Mouse (Mus musculus): ENCODE measurements around the gene Pigyl.

Pigyl gene

DNA sequence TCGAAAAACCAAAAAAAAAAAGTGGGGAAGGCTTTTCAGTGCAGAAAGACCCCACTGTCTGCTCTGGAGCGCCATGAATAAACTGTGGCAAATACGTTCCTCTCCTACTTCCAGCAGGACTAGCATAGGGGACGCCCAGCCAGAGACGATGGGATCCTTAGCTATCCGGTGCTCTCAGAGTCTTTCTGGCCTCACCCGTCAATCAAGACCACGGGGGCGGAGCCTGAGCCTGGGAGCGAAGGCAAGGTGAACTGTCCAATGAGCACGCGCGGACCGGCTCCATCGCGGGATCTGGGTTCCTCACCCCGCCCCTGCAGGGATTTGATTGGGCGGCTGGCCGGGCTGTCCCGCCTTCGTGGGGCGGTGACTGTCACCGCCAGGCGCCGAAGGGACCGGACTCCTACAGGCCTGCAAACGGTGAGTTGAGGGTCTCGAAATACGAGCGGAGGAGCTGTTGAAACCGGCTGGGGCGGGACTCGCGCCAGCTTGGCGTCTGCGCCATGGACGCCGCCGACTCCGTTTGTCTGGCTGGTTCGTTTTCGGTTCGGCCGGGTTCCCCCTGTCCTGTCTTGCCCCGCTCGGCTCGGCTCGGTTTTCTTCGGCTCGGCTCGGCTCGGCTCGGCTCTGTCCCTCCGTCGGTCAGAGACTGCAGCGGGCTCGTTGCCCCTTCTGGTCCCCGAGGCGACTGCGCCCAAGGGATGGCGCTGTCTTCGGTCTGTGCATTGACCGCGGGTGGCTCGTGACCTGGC, at the start of gene Pigyl:
Pigyl (plus strand) TSS at position 350 of the 749 bp plus-strand sequence.
- DNase-seq (ENCODE audit: low spot score in 2 of 2), result peak; percentile 98

DNA sequence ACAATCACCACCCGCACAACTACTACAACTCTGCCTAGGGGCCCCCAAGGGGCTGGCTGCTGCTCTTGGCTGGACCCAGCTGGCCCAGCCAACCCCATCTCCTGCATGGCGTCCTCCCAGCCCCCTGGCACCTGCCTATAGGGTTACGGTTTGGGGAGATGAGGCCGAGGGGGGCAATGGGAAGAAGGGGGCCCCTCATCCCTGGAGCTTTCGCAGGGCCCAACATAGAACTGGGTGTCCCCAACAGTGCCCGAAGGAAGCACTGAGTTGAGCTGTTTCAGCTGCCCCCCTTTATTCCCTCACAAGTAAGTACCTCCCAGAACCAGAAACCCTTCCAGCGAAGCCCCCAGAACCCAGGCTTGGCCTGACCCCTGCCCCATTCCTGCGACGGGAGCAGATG, 48.5 kb upstream of the Pigyl start:
- no peak for DNase-seq (ENCODE audit: low spot score in 2 of 2)

DNA sequence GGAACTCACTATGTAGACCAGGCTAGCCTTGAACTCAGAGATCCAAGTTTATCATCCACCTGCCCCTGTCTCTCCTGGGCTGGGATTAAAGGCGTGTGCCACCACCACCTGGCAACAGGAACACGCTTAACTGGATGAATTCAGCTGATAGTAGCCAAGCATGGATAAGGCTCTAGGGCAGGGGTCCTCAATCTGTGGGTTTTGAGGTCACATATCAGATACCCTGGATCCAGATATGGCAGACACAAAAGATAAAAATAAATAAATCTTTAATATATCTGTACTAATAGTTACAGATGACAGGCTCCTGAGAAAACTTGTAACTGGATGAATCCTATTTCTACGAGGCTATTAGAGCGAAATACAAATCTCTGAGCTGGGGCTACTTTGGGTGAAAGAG, 41.0 kb upstream of the Pigyl start:
- no peak for DNase-seq (ENCODE audit: low spot score in 2 of 2)

DNA sequence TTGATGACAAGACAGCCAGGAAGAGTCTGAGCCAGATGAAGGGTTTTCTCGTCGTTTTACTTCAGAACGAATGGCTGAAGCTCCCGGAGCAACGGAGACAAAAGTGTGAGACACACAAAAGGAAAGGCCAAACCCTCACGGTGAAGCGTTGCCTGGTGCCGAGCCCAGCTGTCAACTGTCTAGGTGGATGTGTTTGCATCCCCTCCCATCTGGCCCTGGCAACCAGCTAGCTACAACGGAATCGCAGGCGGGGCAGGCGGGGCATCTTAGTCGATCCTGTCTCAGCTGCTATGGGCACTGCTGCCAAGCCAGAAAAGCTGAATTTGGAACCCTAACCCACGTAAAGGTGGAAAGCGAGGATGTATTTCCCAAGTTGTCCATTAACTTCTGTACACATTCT, 40.6 kb upstream of the Pigyl start:
- no peak for DNase-seq (ENCODE audit: low spot score in 2 of 2)

DNA sequence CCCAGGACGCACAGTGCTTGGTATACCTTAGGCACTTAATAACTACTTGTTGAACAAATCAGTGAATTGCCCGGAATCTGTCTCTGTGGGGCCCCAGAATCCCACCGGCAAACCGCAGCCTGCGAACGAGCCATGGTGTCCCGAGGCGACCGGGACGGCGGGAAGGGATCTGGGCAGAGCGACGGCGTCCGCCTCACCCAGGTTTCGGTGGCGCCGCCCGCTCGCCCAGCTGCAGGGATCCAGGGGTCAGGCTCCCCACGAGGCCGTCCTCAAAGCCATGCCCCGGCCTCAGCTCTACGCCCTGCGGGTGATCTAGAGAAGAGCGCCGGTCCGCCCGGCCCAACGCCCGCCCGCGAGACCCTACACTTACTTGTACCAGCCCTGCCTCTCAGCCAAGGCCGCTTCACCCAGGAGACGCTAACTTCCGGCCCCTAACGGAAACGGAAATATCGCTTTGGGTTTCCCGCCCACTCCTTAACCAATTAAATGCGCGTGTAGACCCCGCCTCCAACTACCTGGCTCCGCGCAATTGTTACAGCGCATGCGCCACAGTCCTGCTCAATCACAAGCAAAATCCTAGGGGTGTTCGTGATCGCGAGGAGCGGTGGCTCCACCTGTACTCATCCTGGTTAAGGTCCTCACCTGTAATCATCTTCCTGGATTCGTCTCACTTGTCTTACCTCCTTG, 39.8 kb upstream of the Pigyl start, which contains the start of gene Elof1:
Elof1 (minus strand) TSS at position 433 of the 687 bp plus-strand sequence.
- DNase-seq (ENCODE audit: low spot score in 2 of 2), result peak; percentile 82 to 91

DNA sequence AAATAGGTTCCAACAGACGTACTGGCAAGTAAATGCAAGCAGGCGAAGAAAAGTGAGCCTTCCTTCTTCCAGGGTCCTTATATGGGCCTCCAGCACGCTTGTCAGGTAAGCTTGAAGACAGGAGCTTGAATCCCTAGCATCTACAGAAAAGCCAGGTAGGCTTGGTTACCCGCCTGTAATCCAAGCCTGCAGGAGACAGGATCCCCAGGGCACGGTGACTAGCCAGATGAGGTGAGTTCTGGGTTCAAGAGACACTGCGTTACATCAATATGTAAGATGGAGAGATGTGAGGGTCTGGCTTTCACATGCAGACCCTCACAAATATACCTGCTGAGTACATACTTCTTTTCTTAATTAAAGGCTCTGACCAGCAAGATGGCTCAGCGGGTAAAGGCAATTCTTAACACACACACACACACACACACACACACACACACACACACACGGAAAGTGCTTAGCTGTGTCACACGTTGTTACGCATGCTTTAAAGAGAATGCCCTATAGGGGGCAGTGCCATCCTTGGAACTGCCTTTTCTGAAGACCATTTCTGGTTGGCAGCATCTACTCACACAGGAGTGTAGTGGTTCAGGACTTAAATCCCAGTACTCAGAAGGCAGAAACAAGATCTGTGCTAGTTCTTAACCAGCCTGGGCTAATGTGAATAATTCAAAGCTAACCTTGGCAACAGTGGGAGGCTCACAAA, 38.7 kb upstream of the Pigyl start:
- DNase-seq (ENCODE audit: low spot score in 2 of 2), result no peak

DNA sequence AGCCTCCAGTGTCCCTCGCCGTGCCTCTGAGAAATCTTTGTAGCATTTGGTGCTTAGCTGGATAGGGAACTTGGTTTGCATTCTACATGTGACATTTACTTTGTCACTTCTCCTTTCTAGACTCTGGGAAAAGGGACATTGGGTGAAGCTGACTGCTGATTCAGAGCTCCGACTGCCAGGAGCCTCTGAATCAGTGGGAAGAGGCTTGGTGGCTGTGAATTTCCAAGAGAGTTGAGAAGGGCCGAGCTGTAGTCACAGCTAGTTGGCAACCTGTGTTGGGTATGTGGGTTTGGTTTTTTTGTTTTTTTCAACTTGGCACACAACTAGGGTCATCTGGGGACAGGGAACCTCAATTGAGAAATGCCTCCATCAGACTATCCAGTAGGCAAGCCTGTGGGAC, 37.1 kb upstream of the Pigyl start:
- no peak for DNase-seq (ENCODE audit: low spot score in 2 of 2)

DNA sequence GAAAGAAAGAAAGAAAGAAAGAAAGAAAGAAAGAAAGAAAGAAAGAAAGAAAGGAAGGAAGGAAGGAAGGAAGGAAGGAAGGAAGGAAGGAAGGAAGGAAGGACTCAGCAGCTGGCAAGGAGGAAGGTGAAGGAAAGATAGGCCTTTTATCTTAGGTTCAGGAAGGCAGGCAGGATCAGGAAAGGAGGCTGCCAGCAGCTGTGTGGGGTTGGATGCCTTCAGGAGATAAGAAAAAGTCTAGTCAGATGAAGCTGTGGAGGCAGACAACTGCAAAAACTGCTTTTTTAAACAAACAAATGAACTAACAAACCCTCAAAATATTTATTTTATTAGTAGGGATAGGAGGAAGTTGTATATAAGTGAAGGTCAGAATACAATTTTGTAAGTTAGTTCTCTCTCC, 35.1 kb upstream of the Pigyl start:
- DNase-seq (ENCODE audit: low spot score in 2 of 2), result no peak

DNA sequence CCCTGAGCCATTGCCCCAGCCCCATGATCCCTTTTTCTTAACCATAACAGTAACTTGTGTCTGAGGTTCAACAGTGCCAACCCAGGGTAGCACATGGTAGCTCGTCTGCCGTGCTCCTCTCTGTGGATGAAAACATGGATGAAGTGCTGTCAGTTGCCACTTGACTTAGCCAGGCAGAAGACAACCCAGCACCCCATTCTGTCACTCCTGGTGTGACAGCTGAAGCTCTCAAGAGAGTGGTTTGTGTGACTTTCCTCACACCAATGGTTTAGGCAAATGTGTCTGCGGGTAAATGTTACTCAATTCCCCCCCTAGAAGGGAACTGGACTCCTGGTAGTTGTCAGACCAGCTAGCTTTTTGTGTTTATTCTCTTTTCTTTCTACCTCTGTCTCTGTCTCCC, 34.6 kb upstream of the Pigyl start:
- DNase-seq (ENCODE audit: low spot score in 2 of 2), result no peak

DNA sequence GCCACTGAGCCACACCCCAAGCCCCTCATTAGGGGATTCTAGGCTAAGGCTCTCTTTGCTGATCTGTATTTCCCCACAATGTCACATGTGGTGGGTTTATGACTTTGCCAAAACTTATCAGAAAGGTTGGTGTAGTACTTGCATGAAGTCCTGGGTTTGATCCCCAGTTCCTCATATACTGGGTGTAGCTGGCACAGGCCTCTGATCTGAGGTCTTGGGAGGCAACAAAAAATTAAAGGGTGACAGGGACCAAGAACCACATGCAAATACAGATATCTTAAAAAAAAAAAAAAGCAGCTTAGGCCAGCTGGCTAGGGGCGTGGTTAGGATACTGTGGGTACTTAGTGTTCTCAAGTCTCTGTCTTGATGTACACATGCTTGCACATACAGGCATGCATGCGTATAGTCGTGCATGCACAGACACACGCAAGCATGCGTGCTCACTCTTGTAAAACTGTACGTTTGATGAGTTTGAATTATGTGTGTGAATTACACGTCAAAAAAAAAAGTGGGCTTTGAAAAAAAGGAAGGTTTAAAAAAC, 33.5 kb upstream of the Pigyl start:
- DNase-seq (ENCODE audit: low spot score in 2 of 2), result no peak

DNA sequence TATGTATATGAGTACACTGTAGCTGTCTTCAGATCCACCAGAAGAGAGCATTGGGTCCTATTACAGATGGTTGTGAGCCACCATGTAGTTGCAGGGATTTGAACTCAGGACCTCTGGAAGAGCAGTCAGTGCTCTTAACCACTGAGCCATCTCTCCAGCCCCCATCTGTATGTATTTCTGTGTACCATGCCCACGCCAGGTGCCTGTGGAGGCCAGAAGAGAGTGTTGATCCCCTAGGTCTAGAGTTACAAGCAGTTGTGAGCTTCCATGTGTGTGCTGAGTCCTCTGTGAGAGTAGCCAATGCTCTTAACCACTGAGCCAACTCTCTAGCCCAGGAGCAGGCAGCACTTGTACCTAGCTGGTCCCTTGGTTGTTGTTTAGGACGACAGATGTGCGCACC, 32.5 kb upstream of the Pigyl start:
- no peak for DNase-seq (ENCODE audit: low spot score in 2 of 2)

DNA sequence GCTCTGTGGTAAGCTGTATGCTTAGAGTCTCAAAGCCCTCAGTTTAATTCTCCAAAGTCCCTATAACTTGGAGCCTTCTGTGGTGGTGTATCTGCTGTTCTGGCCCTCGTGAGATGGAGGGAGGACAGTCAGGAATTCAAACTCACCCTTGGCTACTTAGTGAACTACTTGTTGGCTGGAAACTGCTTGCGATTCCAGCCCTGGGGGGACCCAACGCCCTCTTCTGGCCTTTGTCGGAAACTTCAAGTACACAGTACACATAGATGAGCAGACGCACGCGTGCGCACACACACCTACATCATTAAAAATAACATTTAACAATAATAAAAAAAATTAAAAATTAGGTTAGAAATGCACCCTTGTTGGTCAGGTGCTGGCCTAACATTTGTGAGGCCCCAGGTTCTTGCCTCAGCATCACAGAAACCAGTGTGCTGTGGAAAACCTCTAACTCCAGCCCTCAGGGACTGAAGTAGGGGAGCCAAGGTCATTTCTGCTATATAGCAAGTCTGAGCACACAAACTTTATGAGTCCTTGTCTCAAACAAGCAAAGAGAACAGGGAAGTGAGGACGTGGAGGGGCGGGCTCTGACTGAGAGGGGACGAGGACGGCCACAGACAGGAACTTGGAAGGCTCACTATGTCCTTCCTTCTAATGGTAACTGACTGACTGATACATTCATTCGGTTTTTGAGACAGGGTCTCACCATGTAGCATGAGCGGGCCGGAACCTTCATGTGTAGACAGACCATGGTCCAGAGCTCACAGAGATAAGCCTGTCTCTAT, 31.2 kb upstream of the Pigyl start:
- no peak for DNase-seq (ENCODE audit: low spot score in 2 of 2)

DNA sequence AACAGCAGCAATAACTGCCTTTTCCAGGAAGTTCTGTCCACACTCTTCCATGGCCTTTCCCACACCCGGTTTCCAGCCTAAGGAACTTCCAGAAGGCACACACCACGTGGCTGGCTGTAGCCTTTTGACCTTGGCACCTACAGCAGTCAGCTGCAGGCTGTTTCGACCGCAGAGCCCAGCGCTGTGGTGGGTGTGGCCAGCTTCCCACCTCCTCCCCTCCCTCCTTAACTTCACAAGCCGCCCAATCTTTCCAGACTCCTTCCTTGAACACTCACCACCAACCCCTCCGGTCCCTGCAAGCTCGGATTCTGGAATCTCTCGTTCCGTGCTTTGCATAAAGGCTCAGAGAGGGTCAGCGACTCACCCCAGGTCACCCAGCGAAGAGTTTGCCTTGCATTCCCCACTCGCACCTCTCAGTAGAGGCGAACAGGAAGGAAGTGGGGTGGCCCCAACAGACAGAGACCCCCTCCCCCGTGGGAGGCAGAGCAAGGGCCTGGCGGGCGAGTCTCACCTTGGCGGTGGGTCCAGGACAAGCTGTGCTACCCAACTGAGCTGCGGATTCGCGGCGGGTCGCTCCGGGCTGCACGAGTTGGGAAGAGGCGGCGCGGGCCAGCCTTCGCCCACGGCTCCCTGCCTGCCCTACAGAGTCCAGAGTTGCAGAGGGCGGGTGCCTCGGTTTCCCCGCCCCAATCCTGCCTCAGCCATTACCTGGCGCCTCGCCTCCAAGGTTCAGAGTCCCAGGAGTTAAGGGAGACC, 25.2 kb upstream of the Pigyl start:
- peak in 1 of 2 experiments; percentile 38 for DNase-seq (ENCODE audit: low spot score in 2 of 2)

DNA sequence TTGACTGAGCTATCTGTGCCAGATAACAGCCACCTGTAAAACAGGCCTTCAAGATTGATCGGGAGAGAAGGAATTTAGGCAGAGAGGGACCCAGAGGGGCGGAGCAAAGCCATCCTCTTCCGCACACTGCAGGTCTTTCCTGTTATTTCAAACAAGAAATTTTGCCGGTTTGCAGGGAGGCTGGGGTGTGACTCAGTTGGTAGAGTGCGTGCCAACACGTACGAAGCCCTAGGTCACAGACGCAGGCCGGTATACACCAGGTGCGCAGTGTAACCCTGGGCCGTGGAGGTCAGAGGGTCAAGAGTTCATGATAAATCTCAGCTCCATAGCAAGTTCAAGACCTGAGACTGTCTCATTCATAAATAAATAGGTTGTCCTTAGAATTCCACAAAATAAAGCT, 24.4 kb upstream of the Pigyl start:
- DNase-seq (ENCODE audit: low spot score in 2 of 2), result no peak

DNA sequence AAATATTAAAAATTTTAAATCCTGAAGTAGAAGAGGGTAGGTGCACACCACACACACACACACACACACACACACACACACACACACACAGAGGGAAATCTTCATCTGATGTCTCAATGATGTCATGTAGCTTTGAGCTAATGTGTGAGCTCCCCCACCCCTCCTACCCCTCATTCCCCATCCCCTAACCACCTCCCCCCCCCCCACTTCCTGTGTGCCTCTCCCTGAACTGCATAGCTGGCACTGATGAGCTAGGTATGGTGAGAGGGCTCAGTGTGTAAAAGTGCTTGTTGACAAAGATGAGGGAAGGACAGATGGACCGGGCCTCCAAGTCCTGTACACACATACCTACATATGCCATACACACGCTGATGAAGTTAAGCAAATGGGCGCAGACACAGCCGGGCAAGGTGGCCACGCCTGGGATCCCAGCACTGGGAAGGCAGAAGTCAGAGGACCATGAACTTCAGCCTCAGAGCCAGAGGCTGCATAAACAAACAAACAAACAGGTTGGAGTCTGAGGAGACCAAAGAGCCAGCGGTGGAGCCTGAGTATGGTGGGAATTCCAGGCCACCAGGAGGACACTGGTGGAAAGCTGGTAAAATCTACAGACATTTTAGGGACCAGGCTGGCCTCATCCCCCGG, 22.3 kb upstream of the Pigyl start:
- no peak for DNase-seq (ENCODE audit: low spot score in 2 of 2)

DNA sequence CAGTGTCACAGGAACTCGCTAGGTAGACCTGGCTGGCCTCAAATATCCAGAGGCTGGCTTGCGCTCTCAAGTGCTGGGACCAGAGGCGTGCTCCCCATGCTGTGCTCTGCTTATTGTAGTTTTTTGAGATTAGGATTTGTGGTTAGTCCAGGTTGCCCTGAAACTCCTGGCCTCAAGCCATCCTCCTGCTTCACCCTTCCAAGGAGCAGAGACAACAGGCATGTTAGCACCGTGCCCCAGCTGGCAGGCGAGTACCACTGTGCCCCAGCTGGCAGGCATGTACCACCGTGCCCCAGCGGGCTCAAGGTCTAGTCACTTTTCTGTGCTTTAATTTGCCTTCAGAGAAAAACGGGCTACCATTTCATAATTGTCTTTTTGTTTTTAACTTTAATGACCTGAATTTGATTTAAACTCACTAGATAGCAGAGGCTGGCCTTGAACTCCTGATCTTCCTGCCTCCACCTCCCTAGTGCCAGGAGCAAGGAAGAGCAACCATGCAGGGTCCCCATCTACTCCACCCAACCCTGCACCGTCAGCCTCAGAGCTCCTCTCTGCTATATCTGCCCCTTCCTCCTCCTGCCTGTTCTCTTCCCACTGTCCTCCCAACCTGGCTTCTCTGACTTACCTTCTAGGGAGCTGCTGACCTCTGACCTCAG, 21.5 kb upstream of the Pigyl start:
- no peak for DNase-seq (ENCODE audit: low spot score in 2 of 2)

DNA sequence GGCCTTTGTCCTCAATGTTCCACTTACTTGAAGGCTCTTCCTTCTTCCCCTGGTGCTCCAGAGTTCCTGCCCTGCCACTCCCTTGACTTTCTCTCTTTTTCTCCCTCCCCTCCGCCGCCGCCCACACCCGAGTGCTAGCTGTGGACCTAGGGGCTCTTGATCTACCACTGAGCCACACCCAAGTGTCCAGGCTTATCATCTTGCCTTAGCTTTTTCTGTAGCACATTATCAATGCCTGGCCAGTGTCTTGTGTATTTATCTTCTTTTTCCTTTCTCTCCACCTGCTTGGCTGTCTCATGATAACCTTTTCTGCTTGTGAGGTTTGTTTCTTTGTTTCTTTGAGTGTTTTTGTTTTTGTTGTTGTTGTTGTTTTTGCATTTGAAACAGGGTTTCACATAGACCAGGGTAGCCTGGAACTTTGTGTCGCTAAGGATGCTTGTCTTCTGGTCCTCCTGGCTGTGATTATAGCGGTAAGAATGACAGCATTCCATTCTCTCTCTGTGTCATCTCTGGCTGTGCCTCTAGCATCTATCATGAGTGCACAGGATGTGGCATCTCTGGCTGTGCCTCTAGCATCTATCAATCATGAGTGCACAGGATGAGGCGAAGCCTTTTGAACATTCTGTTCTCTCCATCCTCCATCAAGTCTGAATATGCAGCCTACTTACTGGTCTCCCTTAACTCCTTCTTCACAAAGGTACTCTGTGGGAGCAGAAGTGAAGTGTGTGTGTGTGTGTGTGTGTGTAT, 20.8 kb upstream of the Pigyl start, which contains the start of gene Acp5:
Acp5 (minus strand) TSS at position 68 of the 747 bp plus-strand sequence.
- DNase-seq (ENCODE audit: low spot score in 2 of 2), result no peak

DNA sequence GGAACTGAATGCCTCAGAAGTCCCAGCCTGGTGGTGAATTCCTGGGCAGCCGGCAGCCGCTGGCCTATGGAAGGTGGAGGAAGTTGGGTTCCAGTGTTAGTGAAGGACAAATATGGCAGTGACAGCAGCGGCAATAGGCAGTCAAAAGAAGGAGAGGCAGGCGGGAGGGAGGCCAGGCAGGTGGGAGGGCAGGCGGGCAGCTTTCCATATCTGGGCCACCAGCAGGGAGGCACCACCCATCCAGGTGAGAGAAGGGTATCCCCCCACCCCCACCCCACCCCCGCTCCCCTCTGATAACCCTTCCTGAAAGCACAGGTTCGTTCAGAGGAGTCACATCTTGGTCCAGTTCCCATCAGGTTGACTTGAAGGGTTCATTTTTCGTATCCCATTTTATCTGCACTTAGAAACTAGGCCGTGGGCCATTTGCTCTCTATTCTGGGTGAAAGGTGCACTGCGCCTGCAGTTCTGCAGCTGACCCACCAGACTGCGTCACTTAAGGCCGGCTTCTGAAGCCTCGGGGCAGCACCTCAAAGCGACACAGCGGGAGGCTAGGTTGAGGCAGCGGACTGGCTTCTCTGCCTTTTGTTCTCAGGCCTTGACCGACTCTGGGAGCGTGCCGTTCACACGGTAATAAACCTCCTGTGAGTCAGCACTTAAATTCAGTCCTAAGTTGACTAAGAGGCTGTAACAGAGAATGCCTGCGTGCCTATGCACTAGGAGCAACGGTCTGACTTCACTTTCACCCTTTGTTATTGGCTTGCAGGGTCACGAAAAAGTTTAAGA, 19.7 kb upstream of the Pigyl start:
- no peak for DNase-seq (ENCODE audit: low spot score in 2 of 2)

Measured in urinary bladder, adult 18-20 months (tissue).